Mouse (Mus musculus): ENCODE results near the gene Peli2.
"Not testable (repeated sequence)": the region's sequence is repeated elsewhere in the genome, so short reads cannot be mapped to it uniquely, and the experiment has no call there.

Peli2 gene

GRCm38 (mm10) chr14:48120752-48121528, at the start of gene Peli2:
Peli2 (plus strand) TSS chr14:48120823.
- peak; percentile 68 for DNase-seq (ENCODE audit: low spot score)

DNA sequence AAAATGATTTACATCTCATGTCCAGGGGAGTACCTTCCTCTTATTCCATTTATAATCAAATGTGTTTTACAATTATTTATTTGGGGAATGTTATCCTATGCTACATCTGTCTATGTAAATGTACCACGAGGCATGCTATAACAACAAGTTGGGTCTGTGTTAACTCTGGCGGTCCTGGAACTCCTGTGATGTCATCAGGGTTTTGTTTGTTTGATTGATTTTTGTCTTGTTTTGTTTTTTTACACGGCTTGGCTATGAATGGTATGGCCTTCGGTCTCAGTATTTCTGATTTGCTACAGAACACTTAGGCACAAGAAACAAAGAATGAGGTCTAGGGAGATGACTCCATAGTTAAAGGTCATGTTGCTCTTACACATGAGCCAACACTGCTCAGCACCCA, 48.5 kb upstream of the Peli2 start:
- DNase-seq (ENCODE audit: low spot score): no peak

DNA sequence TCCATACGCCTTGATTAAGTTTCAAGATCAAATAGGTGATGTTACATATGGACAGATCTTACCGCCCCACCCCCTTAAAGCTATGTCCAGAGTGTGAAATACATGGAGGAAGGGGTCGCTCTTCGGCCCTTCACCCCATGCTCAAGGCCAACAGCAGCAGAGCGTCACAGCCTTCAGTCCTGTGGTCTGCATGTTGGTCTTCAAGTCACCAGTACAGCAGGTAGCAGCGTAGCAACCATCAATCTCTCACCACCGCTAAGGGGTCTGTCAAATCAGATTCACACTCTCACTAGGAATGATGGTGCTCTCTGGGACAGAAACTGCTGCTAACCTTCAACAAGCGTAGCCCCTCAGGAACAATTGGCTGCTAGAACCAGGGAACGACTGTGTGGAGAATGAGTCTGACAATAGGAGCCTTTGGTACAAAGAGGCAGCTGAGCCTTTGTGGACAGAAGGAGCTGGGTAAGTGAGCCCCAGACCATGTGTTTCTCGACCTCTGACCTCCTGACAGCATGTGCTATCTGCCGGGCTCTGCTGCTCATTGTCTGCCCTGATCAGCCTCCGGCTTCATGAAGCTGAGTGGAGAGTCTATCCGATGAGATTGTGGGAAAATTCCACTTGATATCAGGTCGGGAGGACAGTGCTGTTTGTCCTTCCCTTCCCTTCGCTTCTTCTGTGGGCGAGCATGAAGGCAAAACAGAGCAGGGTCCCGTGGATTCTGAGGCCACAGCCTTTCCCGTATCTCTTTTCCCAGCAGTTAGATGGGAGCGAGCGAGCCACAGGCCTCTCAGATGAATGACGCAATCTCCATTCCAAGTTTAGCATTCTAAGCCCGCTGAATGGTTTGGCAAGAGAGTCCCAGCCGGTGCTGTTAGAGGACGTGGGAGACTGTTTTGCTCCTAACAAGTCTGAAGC, 47.1 kb upstream of the Peli2 start:
- DNase-seq (ENCODE audit: low spot score): peak; percentile 29

GRCm38 (mm10) chr14:48079574-48079973, 41.0 kb upstream of the Peli2 start:
- not testable (repeated sequence) for DNase-seq (ENCODE audit: low spot score)

- DNase-seq (ENCODE audit: low spot score): no peak
Observed at GRCm38 (mm10) chr14:48083836-48084812, 36.5 kb upstream of the Peli2 start.

DNA sequence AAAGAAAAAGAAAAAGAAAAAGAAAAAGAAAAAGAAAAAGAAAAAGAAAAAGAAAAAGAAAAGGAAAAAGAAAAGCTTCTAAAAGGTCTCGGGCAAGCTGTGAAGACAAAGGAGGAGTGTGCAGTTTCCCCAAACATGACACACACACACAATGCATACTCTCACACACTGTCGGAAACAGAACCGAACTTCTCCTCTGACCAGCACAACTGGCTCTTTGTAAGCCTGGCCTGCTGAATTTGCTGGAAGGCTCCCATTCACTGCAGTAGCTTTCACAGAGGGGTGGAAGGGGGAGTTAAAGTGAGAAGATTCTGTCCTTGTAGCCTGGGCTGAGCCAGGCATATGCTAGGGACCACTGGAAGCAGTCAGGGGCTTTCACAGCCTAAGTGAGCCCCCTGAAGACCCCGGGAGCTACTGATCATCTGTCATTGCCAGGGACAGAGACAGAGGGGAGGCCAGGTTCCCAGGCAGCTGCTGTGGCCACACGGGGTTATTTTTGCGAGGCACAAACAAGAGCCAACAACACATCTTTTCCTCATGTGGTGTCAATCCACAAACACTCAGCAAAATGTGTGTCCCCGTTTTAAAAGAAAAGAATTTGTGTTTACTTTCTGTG, 33.8 kb upstream of the Peli2 start:
- no peak for DNase-seq (ENCODE audit: low spot score)

- no peak for DNase-seq (ENCODE audit: low spot score)
Observed at GRCm38 (mm10) chr14:48087298-48087830, 33.3 kb upstream of the Peli2 start.

DNA sequence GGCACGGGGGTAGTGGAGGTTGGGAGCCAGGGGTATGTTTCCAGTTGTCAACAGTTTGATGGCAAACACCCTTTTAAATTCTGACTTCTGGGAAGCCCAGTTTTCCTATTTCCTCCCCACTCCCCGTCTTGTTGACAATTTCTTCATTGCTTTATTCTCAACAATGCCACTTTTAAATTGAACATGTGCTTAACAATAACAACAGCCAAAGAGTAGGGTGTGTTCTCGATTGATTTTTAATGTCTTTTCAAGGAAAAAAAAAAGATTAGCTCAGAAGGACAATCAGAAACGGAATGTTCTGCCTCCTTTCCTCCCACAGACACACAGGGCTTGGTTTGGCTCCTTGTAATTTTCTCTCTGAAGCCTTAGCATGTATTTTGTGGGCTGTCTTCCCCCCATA, 30.2 kb upstream of the Peli2 start:
- DNase-seq (ENCODE audit: low spot score): no peak

DNA sequence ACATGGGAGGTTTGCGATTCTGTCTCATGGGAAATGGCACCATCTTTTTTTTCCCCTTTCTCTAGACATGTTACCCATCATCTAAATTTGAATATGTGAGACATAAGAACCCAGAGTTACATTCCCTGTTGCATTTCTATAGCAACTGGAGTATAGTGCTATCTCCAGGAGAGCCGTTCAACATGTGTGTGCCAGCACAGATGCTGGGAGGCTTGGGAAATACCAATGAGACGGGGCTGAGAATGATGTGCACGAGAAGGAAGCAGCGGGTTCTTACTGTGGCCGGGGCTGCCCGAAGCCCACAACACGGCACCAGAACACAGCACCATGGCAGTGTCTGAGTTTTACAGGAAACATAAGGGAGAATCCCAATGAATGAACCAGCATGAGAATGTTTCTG, 29.5 kb upstream of the Peli2 start:
- no peak for DNase-seq (ENCODE audit: low spot score)

GRCm38 (mm10) chr14:48098253-48098652, 22.4 kb upstream of the Peli2 start:
- no peak for DNase-seq (ENCODE audit: low spot score)

- DNase-seq (ENCODE audit: low spot score): no peak
Observed at GRCm38 (mm10) chr14:48099354-48099753, 21.3 kb upstream of the Peli2 start.

GRCm38 (mm10) chr14:48106453-48106852, 14.2 kb upstream of the Peli2 start:
- DNase-seq (ENCODE audit: low spot score): no peak

DNA sequence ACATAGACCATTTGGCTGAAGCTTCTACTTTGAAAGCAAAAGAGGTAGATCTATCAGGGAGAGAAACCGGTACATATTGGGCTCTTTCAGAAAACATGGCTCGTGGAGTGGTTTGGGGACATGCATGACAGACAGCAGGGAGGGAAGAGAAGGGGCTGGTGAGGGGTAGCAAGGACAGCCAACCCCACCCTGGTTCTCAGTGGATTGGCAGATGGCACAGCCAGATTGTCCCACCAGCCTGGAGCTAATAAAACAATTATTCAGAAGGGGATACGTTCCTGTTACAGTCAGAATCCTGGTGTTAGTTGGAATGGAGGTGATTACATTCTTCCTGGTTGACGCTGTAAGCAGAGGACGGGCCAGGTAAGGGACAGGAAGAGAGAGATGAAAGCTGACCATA, 2.6 kb upstream of the Peli2 start:
- DNase-seq (ENCODE audit: low spot score): no peak

DNA sequence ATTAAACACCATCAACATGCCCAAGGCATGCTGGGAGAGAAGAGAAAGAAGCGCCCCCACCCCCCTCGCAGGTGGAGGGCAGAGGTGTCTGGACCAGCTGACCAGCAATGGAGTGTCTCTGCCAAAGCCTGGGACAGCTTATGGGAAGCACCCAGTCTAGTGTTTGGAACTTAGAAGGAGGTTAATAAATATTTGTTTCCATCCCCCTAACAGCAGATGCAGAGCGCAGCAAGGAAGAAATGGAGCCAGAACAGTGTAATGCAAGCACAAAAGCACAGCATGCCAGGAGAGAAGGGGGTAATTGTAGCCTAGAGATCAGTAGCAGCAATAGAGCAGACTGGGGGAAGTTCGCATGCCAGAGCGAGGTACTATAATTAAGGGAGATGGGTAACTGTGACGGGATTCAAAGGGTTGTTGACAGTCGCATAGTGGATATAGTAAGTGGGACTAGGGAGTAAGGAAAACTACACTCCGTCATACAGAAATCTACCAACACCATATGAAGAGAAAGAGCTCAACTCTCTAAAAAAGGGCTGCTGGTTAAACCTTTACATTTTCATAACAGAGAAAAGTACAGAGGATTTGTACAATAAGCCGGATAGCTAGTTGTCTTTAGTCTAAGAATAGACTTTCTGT, 1.5 kb upstream of the Peli2 start:
- DNase-seq (ENCODE audit: low spot score): no peak

- no peak for DNase-seq (ENCODE audit: low spot score)
Observed at GRCm38 (mm10) chr14:48119648-48120270, 864 bp upstream of the Peli2 start.

- no peak for DNase-seq (ENCODE audit: low spot score)
Observed at GRCm38 (mm10) chr14:48120443-48120751, 226 bp upstream of the Peli2 start.

GRCm38 (mm10) chr14:48121529-48122517, 1.2 kb downstream of the Peli2 start:
- DNase-seq (ENCODE audit: low spot score): no peak

GRCm38 (mm10) chr14:48124011-48124410, 3.4 kb downstream of the Peli2 start:
- no peak for DNase-seq (ENCODE audit: low spot score)

DNA sequence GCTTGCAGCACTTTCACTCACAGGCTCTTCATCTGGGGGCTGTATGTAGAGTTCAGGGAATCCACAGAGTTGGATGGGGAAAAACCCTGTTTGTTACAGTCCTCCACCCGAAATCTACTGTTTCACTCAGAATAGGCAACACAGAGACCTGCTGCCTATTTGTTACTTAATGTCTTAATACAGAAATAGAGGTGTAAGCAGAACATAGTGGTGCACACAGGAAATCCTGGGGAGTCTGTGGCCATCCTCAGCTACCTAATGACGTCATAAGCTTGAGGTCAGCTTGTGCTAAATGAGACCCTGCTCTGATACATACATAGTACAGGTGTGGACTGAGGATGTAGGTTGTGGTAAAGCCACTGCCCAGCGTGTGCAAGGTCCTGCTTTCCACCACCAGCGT, 4.2 kb downstream of the Peli2 start:
- no peak for DNase-seq (ENCODE audit: low spot score)
